Mouse (Mus musculus) cortical plate, adult 2 months (tissue): ENCODE data around the gene Atf3.

Experiments
- CTCF ChIP-seq: fragments of 200-500 bp; IDR thresholded peaks from 2 replicates; pipeline ENCODE4 v1.5.1; 2011; ENCODE audit warnings: mild to moderate bottlenecking, control low read depth, low read length; ENCODE audit not compliant: insufficient read depth; ENCODE audit errors: extremely low read depth
- POLR2A ChIP-seq: fragments of 200-500 bp; IDR thresholded peaks from 2 replicates; pipeline ENCODE4 v1.6.1; 2011; ENCODE audit warnings: mild to moderate bottlenecking, low read length, control low read depth; ENCODE audit not compliant: insufficient read depth; ENCODE audit errors: extremely low read depth

GRCm38 (mm10) chr1:191241574-191241973 lies 23.7 kb upstream of the Atf3 start:
- TF ChIP-seq POLR2A = no peak
- no peak for TF ChIP-seq CTCF
